Mouse (Mus musculus) MEL (cell line): ENCODE data around the gene Zfp775. TPM values are rescaled to one million over a fixed set of nuclear protein-coding genes. Genes with fewer than 3 reads are reported as not detected.

Experiments
- DNase-seq: peaks from one replicate; pipeline ENCODE4 v3.0.0; 2011; ENCODE audit warnings: low read depth, low spot score
- H3K27ac ChIP-seq: 2 replicates; pipeline ENCODE4 v1.5.1; 2012; ENCODE audit warnings: low read depth, mild to moderate bottlenecking, control low read depth, low read length, moderate library complexity; ENCODE audit not compliant: control insufficient read depth
- H3K27me3 ChIP-seq, 2 experiments: fragments of 150-350 bp in 1 of 2; sonication (generic) in 1 of 2; 2 replicates each; pipeline ENCODE4 v1.6.1; 2012; ENCODE audit warnings: low read length in 2 of 2, mild to moderate bottlenecking in 2 of 2, improper control_type of control experiment in 1 of 2, moderate library complexity in 1 of 2; ENCODE audit not compliant: insufficient read depth in 2 of 2, control insufficient read depth in 1 of 2
- H3K36me3 ChIP-seq, 2 experiments: 2 replicates each; pipeline ENCODE4 v1.6.1; 2012 to 2014; ENCODE audit warnings: low read length in 2 of 2, improper control_type of control experiment in 1 of 2, inconsistent platforms in 1 of 2, mild to moderate bottlenecking in 1 of 2; ENCODE audit not compliant: insufficient read depth in 2 of 2, control insufficient read depth in 1 of 2
- H3K4me1 ChIP-seq, 2 experiments: fragments of 150-350 bp in 1 of 2; sonication (generic) in 1 of 2; 2 replicates each; pipeline ENCODE4 v1.6.1; 2012; ENCODE audit warnings: low read length in 2 of 2, improper control_type of control experiment in 1 of 2, mild to moderate bottlenecking in 1 of 2; ENCODE audit not compliant: insufficient read depth in 2 of 2, control insufficient read depth in 1 of 2
- H3K4me3 ChIP-seq, 2 experiments: fragments of 150-350 bp in 1 of 2; sonication (generic) in 1 of 2; 2 replicates each; pipeline ENCODE4 v1.5.1; 2012; ENCODE audit warnings: low read depth in 2 of 2, low read length in 2 of 2, mild to moderate bottlenecking in 2 of 2, moderate library complexity in 2 of 2, control low read depth in 1 of 2, improper control_type of control experiment in 1 of 2; ENCODE audit not compliant: control insufficient read depth in 1 of 2, insufficient read depth in 1 of 2
- H3K79me2 ChIP-seq: 2 replicates; pipeline ENCODE4 v1.6.1; 2012; ENCODE audit warnings: mild to moderate bottlenecking, low read length, moderate library complexity; ENCODE audit not compliant: control insufficient read depth, poor library complexity, insufficient read depth
- H3K9ac ChIP-seq: 2 replicates; pipeline ENCODE4 v1.6.1; 2012; ENCODE audit warnings: low read depth, mild to moderate bottlenecking, control low read depth, low read length, moderate library complexity; ENCODE audit not compliant: control insufficient read depth, poor library complexity, severe bottlenecking
- H3K9me3 ChIP-seq: fragments of 150-350 bp; sonication (generic); replicated peaks from 2 replicates; pipeline ENCODE4 v1.6.1; 2012; ENCODE audit warnings: mild to moderate bottlenecking, low read length, improper control_type of control experiment, moderate library complexity; ENCODE audit not compliant: insufficient read depth
- CHD2 ChIP-seq: IDR thresholded peaks from 2 replicates; pipeline ENCODE4 v1.6.1; 2011; ENCODE audit warnings: low read length, improper control_type of control experiment
- ELF1 ChIP-seq: IDR thresholded peaks from 2 replicates; pipeline ENCODE4 v1.6.1; 2014; ENCODE audit warnings: low read depth, mild to moderate bottlenecking, inconsistent platforms, low read length, improper control_type of control experiment, moderate library complexity
- EP300 ChIP-seq, 2 experiments: IDR thresholded peaks; 2 replicates each; pipeline ENCODE4 v1.6.1; 2011; ENCODE audit warnings: improper control_type of control experiment in 2 of 2, low read length in 2 of 2, low read depth in 1 of 2, mild to moderate bottlenecking in 1 of 2
- GATA1 ChIP-seq: IDR thresholded peaks from 2 replicates; pipeline ENCODE4 v1.6.1; 2011; ENCODE audit warnings: low read depth, low read length, improper control_type of control experiment
- HCFC1 ChIP-seq: IDR thresholded peaks from 2 replicates; pipeline ENCODE4 v1.6.1; 2012; ENCODE audit warnings: low read depth, mild to moderate bottlenecking, inconsistent platforms, low read length, improper control_type of control experiment, moderate library complexity
- MAFK ChIP-seq: IDR thresholded peaks from 2 replicates; pipeline ENCODE4 v1.6.1; 2011; ENCODE audit warnings: low read depth, mild to moderate bottlenecking, low read length, improper control_type of control experiment, borderline replicate concordance
- MAX ChIP-seq: IDR thresholded peaks from 2 replicates; pipeline ENCODE4 v1.6.1; 2011; ENCODE audit warnings: low read length, improper control_type of control experiment
- MEF2A ChIP-seq: IDR thresholded peaks from 2 replicates; pipeline ENCODE4 v1.6.1; 2014; ENCODE audit warnings: low read depth, mild to moderate bottlenecking, inconsistent platforms, low read length, improper control_type of control experiment; ENCODE audit not compliant: poor library complexity, insufficient replicate concordance, severe bottlenecking; ENCODE audit errors: extremely low read depth
- MXI1 ChIP-seq: IDR thresholded peaks from 2 replicates; pipeline ENCODE4 v1.6.1; 2011; ENCODE audit warnings: mild to moderate bottlenecking, low read depth, low read length, improper control_type of control experiment
- NELFE ChIP-seq: IDR thresholded peaks from 2 replicates; pipeline ENCODE4 v1.6.1; 2011; ENCODE audit warnings: low read depth, low read length, improper control_type of control experiment
- POLR2A ChIP-seq, 2 experiments: IDR thresholded peaks; 2 replicates each; pipeline ENCODE4 v1.6.1; 2011 to 2012; ENCODE audit warnings: low read length in 2 of 2, mild to moderate bottlenecking in 2 of 2, control low read depth in 1 of 2, improper control_type of control experiment in 1 of 2, low read depth in 1 of 2, moderate library complexity in 1 of 2; ENCODE audit not compliant: control insufficient read depth in 1 of 2, insufficient read depth in 1 of 2, poor library complexity in 1 of 2
- RCOR1 ChIP-seq: IDR thresholded peaks from 2 replicates; pipeline ENCODE4 v1.6.1; 2012; ENCODE audit warnings: low read depth, mild to moderate bottlenecking, inconsistent platforms, low read length, improper control_type of control experiment
- SIN3A ChIP-seq: IDR thresholded peaks from 2 replicates; pipeline ENCODE4 v1.6.1; 2012; ENCODE audit warnings: low read length, improper control_type of control experiment, inconsistent platforms
- TBP ChIP-seq: IDR thresholded peaks from 2 replicates; pipeline ENCODE4 v1.8.0; 2011; ENCODE audit warnings: low read depth, low read length, improper control_type of control experiment
- UBTF ChIP-seq: IDR thresholded peaks from 2 replicates; pipeline ENCODE4 v1.6.1; 2012; ENCODE audit warnings: low read depth, mild to moderate bottlenecking, inconsistent platforms, low read length, improper control_type of control experiment, moderate library complexity, borderline replicate concordance; ENCODE audit not compliant: insufficient read depth
- USF1 ChIP-seq: IDR thresholded peaks from 2 replicates; pipeline ENCODE4 v1.6.1; 2014; ENCODE audit warnings: low read depth, mild to moderate bottlenecking, inconsistent platforms, low read length, improper control_type of control experiment, moderate library complexity
- ZC3H11A ChIP-seq: IDR thresholded peaks from 2 replicates; pipeline ENCODE4 v1.6.1; 2012; ENCODE audit warnings: low read depth, mild to moderate bottlenecking, inconsistent platforms, low read length, improper control_type of control experiment
- polyA plus RNA-seq, 2 experiments: library from polyadenylated mRNA; stranded (reverse) in 1 of 2; unstranded in 1 of 2; fragments of >175 nt in 1 of 2; fragments of >200 nt in 1 of 2; gene quantifications; 2 replicates each; pipeline versions ENCODE4 v1.2.1 to v1.2.4; 2012; ENCODE audit warnings: low replicate concordance in 2 of 2, low read depth in 1 of 2; ENCODE audit not compliant: insufficient read length in 2 of 2, insufficient read depth in 1 of 2, missing spikeins in 1 of 2
- total RNA-seq: library from RNA; depleted of rRNA; stranded (reverse); fragments of 300-350 nt; gene quantifications from 2 replicates; pipeline ENCODE4 v1.2.3, GENCODE M21; 2012

Gene Zfp775
- total and polyA plus RNA-seq, 3 experiments, result not detected

DNA sequence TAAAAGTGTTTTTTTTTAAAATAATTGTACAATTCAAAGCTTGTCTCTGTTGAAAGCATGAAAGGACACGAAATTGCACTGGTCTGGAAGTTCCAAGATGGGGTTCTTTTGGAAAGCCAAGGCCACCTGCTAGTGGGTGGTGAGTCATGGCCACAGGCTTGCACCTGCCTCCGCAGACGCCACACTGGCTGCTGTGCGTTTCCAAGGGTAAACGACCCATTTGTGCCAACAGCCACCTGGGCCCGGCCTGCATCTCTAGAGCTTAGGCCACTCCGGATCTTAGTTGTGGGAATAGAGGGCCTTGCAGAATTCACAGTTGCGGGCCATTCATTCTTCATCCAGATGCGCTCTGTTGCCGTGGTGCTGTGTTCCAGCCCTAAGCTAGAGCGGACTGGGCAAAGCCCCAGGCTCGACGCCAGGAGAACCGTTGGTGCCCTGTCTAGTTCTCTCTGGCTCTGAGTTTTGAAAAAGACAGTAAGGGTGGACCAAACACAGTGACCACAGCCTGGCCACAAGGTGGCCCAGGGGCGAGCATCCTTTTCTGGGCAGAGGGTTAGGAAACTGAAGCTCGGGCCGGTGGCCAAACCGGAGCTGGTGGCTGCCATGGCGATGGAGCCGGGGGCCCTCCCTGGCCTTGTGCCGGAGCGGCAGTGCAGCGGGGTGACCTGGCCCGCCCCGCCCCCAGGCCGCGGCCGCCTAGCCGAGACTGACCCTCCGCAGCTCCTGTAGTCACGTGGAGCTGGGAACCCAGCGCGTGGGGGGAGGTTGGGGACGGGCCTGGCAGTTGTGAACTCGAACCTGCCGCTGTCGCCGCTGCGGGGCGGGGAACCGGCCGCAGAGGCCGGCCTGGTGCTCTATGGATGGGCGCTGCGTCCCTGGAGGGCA is 8.5 kb upstream of the Zfp775 start, which contains the start of the genes Repin1 and Gm44965:
TSS of gene Repin1 (plus strand) at position 726 of the 885 bp plus-strand sequence.
TSS of gene Gm44965 (plus strand) at position 784 of the 885 bp plus-strand sequence.
- no peaks in the 10 kb centered on the region for H3K36me3 ChIP-seq
- no peak within 1 kb of the TSS for H3K27ac ChIP-seq
- TF ChIP-seq RCOR1, result no peak
- no peaks in the 10 kb centered on the region for H3K79me2 ChIP-seq
- no peak for DNase-seq
- no peak within 1 kb of the TSS for H3K4me3 ChIP-seq
- H3K4me1 ChIP-seq, result no peaks in the 10 kb centered on the region
- H3K27me3 ChIP-seq, result no peaks in the 10 kb centered on the region
- H3K9me3 ChIP-seq, result no peaks in the 10 kb centered on the region
- no peak within 1 kb of the TSS for H3K9ac ChIP-seq

DNA sequence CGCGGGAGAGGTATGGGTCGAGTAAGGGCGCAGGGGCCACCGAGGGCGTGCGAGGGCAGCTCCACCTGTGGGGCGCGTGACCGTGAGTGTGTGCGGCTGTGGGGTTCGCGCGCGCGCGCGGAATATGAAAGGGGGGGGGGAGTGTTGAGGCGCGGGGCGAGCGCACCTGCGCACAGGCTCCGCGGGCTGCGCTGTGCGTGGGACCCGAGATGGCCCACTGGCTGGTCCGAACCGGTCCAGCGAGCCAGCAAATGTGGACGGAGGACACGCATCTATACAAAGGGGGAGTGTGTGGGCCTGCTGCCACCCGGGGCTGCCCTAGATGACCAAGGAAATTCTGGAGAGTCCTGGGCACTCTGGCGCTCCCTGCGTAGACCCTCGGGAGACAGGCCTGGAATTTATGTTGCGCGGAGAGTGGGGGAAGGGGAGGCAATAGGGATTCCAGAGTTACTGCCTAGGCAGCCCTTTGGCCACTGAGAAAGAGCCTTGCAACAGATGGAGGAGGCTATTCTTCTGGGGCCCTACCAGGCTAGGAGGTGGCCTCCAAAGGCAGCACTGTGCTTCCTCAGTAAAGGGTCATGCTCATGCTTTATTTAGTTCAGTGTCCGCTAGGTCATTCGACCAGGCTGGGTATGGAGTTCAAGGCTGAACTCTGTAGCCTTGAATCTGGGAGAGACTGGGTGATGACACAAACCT is 7.7 kb upstream of the Zfp775 start:
- TF ChIP-seq SIN3A (no peak), MAFK (no peak), POLR2A (IDR thresholded peaks at IDR 0.05; ENCODE audit: control insufficient read depth in 1 of 2, insufficient read depth in 1 of 2, low read depth in 1 of 2, low read length in 2 of 2, poor library complexity in 1 of 2) (0 out of 4 replicates have a peak, but pooled peaks of 1 of the 2 experiments have one; percentile 22), ZC3H11A (no peak)
- H3K79me2 ChIP-seq, result no peaks in the 10 kb centered on the region
- no peaks in the 10 kb centered on the region for H3K9me3 ChIP-seq
- H3K4me1 ChIP-seq, result no peaks in the 10 kb centered on the region
- no peak overlapping the region for H3K9ac ChIP-seq
- H3K4me3 ChIP-seq, result no peak overlapping the region
- no peak for DNase-seq
- no peaks in the 10 kb centered on the region for H3K36me3 ChIP-seq
- H3K27ac ChIP-seq, result no peak overlapping the region
- H3K27me3 ChIP-seq, result no peaks in the 10 kb centered on the region

DNA sequence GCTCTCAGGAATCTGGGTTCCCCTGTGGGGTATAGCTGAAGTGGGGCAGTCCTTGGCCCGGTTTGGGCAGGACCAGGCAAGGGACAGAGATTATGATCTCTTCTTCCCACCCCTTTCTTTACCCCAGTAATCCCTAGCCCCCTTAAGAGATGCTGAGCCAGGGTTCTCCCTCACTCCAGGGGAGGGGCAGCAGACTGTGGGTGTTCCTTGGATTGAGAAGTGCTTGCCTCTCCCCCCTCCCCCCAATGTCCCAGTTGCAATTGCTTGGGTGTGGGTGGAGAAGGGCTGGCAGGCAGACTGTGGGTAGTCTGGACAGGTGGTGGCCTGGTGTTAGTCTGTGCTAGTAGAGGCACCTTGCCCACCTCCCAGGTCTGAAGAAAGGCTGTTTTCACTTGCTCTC is 6.6 kb upstream of the Zfp775 start:
- Histone ChIP-seq H3K36me3 (no peaks in the 10 kb centered on the region), H3K9ac (no peak overlapping the region), H3K4me1 (no peaks in the 10 kb centered on the region), H3K27ac (no peak overlapping the region), H3K79me2 (no peaks in the 10 kb centered on the region), H3K27me3 (no peaks in the 10 kb centered on the region), H3K4me3 (no peak overlapping the region), H3K9me3 (no peaks in the 10 kb centered on the region)
- no peak for DNase-seq
- TF ChIP-seq NELFE, result no peak
- no peak for TF ChIP-seq ELF1
- no peak for TF ChIP-seq TBP
- TF ChIP-seq USF1, result no peak
- TF ChIP-seq UBTF, result no peak
- TF ChIP-seq MAFK, result no peak
- no peak for TF ChIP-seq HCFC1
- no peak for TF ChIP-seq MEF2A
- TF ChIP-seq SIN3A, result no peak
- no peak for TF ChIP-seq MXI1
- no peak for TF ChIP-seq MAX
- TF ChIP-seq RCOR1, result no peak
- TF ChIP-seq GATA1, result no peak
- TF ChIP-seq EP300 (IDR thresholded peaks at IDR 0.05; ENCODE audit: low read depth in 1 of 2, low read length in 2 of 2), result no peak
- TF ChIP-seq CHD2, result no peak
